Mouse (Mus musculus) stomach, embryonic 14.5 days (tissue): Measurements from ENCODE around the gene Atad1. TPM values are rescaled to one million over a fixed set of nuclear protein-coding genes. Genes with fewer than 3 reads are reported as not detected.

Source experiments
- ATAC-seq: fragments of 200-750 bp; cut with Nextera tagmentation; 2 replicates; pipeline ENCODE4 v1.8.0; 2017; ENCODE audit warnings: low read depth, moderate TSS enrichment; ENCODE audit not compliant: insufficient number of reproducible peaks, insufficient read depth, low FRiP score
- H3K27ac ChIP-seq: fragments of 300-500 bp; sonication (generic); 2 replicates; pipeline ENCODE4 v1.5.1; 2014; ENCODE audit warnings: mild to moderate bottlenecking, low read length, moderate library complexity, mixed read lengths
- H3K27me3 ChIP-seq: fragments of 300-500 bp; sonication (generic); 2 replicates; pipeline ENCODE4 v1.6.1; 2014; ENCODE audit warnings: low read length, control low read depth, mixed read lengths; ENCODE audit not compliant: control insufficient read depth, insufficient read depth
- H3K36me3 ChIP-seq: fragments of 300-500 bp; sonication (generic); 2 replicates; pipeline ENCODE4 v1.6.1; 2014; ENCODE audit warnings: mild to moderate bottlenecking, control low read depth, low read length, moderate library complexity, mixed read lengths; ENCODE audit not compliant: control insufficient read depth, insufficient read depth
- H3K4me1 ChIP-seq: fragments of 300-500 bp; sonication (generic); 2 replicates; pipeline ENCODE4 v1.6.1; 2014; ENCODE audit warnings: low read length, control low read depth, mixed read lengths; ENCODE audit not compliant: control insufficient read depth, insufficient read depth
- H3K4me2 ChIP-seq: fragments of 300-500 bp; sonication (generic); replicated peaks from 2 replicates; pipeline ENCODE4 v1.6.1; 2014; ENCODE audit warnings: low read depth, low read length, control low read depth
- H3K4me3 ChIP-seq: fragments of 300-500 bp; sonication (generic); 2 replicates; pipeline ENCODE4 v1.5.1; 2014; ENCODE audit warnings: low read depth, low read length, control low read depth
- H3K9ac ChIP-seq: fragments of 300-500 bp; sonication (generic); replicated peaks from 2 replicates; pipeline ENCODE4 v1.6.1; 2014; ENCODE audit warnings: low read depth, mild to moderate bottlenecking, control low read depth, low read length, moderate library complexity, mixed read lengths
- H3K9me3 ChIP-seq: fragments of 300-500 bp; sonication (generic); 2 replicates; pipeline ENCODE4 v1.6.1; 2016; ENCODE audit warnings: low read depth, low read length, control low read depth; ENCODE audit not compliant: control insufficient read depth
- WGBS: fragments of 180-500 bp; shearing (Covaris S2); extraction: QIAGEN DNeasy Blood & Tissue Kit; methylation state at CpG from one replicate; pipeline ENCODE4 v1.1.7; 2014; 5-methylcytosine and 5-hydroxymethylcytosine counted together
- polyA plus RNA-seq: library from polyadenylated mRNA; unstranded; fragments of >200 nt; fragmentation: Nextera tagmentation; extraction: Ambion mirVana; gene quantifications from 2 replicates; pipeline ENCODE4 v1.2.1, GENCODE M21; 2014

The Atad1 gene
- polyA plus RNA-seq, 1 experiment from 2014 or later, result 78.1 TPM

GRCm38 (mm10) chr19:32755104-32755791 is 15.7 kb upstream of the Atad1 start:
- no peaks in the 10 kb centered on the region for H3K9me3 ChIP-seq
- H3K27me3 ChIP-seq, result no peaks in the 10 kb centered on the region
- H3K27ac ChIP-seq, result peak overlapping the region; percentile 94; the same call in 1 of the 2 replicates
- no peaks in the 10 kb centered on the region for H3K36me3 ChIP-seq
- peak overlapping the region; percentile 87 for H3K4me2 ChIP-seq
- 6% methylated on average over 12 of the region's 12 CpGs for WGBS
- peak overlapping the region; percentile 99 for H3K4me3 ChIP-seq
- ATAC-seq, result no peak
- peaks cover 3% of the 10 kb centered on the region; the same call in 1 of the 2 replicates for H3K4me1 ChIP-seq
- peak overlapping the region; percentile 64; the same call in 1 of the 2 replicates for H3K9ac ChIP-seq

DNA sequence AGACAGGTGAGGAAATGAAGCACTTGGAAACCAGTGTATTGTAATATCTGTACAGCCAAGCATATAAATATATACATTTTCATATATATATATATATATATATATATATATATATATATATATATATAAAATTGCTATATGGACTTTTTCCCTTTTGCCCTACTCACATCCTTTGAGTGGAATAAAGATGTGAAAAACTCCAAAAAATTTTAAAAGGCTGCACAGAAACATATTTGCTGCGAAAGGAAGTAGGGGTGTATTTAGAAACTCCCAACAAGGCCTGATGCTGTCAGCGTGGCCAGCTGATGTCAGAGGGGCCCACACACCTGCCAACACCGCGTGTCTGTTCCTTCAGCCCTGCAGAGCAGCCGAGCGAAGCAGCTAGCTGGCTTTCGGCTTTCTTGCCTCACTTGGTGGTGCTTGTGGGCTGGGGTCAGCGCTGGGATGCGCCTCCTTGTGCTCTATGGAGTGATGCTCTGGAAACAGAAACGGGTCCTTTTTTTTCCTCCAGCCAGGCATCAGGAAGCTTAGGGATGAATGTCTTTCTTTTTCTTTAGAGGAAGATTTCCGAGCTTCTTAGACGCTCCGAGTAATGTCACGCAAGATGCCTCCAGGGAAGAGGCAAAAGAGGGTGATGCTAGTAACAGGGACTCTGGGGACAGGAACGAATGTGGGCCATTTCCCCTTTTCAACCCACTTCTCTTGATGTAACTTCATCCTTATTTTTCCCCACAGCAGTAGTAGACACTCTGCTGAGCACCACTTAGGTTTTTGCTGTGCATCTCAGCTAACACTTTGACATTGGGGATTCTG is 14.8 kb upstream of the Atad1 start:
- Histone ChIP-seq H3K36me3 (no peaks in the 10 kb centered on the region), H3K9ac (no peak overlapping the region), H3K4me3 (no peak overlapping the region), H3K4me1 (peaks cover 3% of the 10 kb centered on the region; the same call in 1 of the 2 replicates), H3K27ac (no peak overlapping the region), H3K9me3 (no peaks in the 10 kb centered on the region), H3K4me2 (no peak overlapping the region), H3K27me3 (no peaks in the 10 kb centered on the region)
- WGBS, result 35% methylated on average over 15 of the region's 15 CpGs
- ATAC-seq, result no peak

GRCm38 (mm10) chr19:32753386-32753785 is 13.8 kb upstream of the Atad1 start:
- no peak for ATAC-seq
- H3K36me3 ChIP-seq, result no peaks in the 10 kb centered on the region
- no peaks in the 10 kb centered on the region for H3K27me3 ChIP-seq
- H3K27ac ChIP-seq, result no peak overlapping the region
- no peak overlapping the region for H3K4me2 ChIP-seq
- H3K9ac ChIP-seq, result no peak overlapping the region
- H3K4me3 ChIP-seq, result no peak overlapping the region
- H3K4me1 ChIP-seq, result peaks cover 3% of the 10 kb centered on the region; the same call in 1 of the 2 replicates
- WGBS, result 88% methylated on average over 3 of the region's 3 CpGs
- no peaks in the 10 kb centered on the region for H3K9me3 ChIP-seq

- no peaks in the 10 kb centered on the region for H3K36me3 ChIP-seq
- no peak overlapping the region for H3K9ac ChIP-seq
- no peaks in the 10 kb centered on the region for H3K27me3 ChIP-seq
- no peaks in the 10 kb centered on the region for H3K9me3 ChIP-seq
- peaks cover 3% of the 10 kb centered on the region; the same call in 1 of the 2 replicates for H3K4me1 ChIP-seq
- no peak overlapping the region for H3K4me2 ChIP-seq
- no peak overlapping the region for H3K4me3 ChIP-seq
- no peak for ATAC-seq
- WGBS, result 91% methylated on average over 6 of the region's 6 CpGs
- H3K27ac ChIP-seq, result no peak overlapping the region
Observed at GRCm38 (mm10) chr19:32752357-32752756, 12.8 kb upstream of the Atad1 start.

DNA sequence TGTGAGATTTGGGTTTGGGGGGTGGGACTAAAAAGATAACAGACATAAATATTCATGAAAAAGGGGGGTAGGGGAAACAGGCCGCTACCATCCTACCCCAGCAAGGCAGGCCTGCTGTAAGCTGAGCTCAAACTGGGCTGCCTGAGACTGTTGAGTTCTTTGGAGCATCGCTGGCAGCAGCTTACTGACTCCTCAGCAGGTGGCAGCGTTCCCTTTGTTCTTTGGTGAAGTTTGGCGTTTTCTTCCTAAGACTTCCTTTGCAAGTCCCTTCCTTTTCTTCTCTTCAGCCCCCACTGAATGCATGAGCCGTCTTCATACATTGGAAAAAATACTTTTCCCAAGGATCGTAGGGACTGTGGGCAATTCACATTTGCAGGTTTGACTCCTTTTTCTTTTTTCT is 9.8 kb upstream of the Atad1 start:
- Histone ChIP-seq H3K27me3 (no peaks in the 10 kb centered on the region), H3K4me2 (no peak overlapping the region), H3K9me3 (no peaks in the 10 kb centered on the region), H3K9ac (no peak overlapping the region), H3K4me3 (no peak overlapping the region), H3K27ac (no peak overlapping the region), H3K4me1 (no peaks in the 10 kb centered on the region), H3K36me3 (no peaks in the 10 kb centered on the region)
- ATAC-seq, result no peak
- 26% methylated on average over 6 of the region's 6 CpGs for WGBS

DNA sequence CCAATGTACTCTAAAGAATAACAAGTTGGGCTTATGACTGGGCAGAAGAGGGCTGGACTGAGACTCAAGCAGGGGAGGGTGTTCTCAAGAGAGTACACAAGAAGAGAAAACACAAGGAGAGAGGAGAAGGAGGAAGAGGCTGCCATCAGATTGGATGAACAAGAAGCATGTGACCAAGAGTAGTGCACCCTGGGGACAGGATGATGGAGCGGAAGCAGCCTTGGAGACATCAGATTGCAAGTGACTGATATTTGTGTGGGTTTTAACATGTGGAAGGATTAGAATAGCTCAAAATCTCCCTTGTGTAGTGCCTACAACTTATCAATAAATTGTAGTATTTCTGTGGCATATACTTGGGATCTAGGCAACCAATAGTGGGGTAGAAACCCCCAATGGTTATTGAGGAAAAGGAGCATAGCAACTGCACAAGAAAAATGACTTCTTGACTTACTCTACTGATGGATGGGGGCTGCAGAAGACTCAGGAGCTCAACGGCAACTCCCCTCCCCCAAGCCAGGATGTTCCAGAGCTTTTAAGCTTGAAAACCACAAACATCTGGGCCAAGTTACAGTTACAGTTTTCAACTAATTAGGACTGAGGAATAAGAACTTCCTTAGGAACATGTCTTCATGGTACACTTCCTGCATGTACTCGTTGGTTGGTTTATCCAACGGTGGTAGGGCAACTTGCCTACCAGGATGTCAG is 1.2 kb upstream of the Atad1 start:
- no peaks in the 10 kb centered on the region for H3K27me3 ChIP-seq
- H3K9me3 ChIP-seq, result no peaks in the 10 kb centered on the region
- H3K4me1 ChIP-seq, result no peaks in the 10 kb centered on the region
- H3K4me3 ChIP-seq, result no peak overlapping the region
- ATAC-seq, result no peak
- no peaks in the 10 kb centered on the region for H3K36me3 ChIP-seq
- no peak overlapping the region for H3K4me2 ChIP-seq
- WGBS, result 84% methylated on average over 4 of the region's 4 CpGs
- H3K27ac ChIP-seq, result no peak overlapping the region
- no peak overlapping the region for H3K9ac ChIP-seq

- H3K4me3 ChIP-seq, result no peak overlapping the region
- WGBS, result 88% methylated on average over 7 of the region's 7 CpGs
- H3K27ac ChIP-seq, result no peak overlapping the region
- H3K9ac ChIP-seq, result no peak overlapping the region
- no peak for ATAC-seq
- no peaks in the 10 kb centered on the region for H3K9me3 ChIP-seq
- no peaks in the 10 kb centered on the region for H3K4me1 ChIP-seq
- H3K27me3 ChIP-seq, result no peaks in the 10 kb centered on the region
- no peaks in the 10 kb centered on the region for H3K36me3 ChIP-seq
- no peak overlapping the region for H3K4me2 ChIP-seq
Observed at GRCm38 (mm10) chr19:32737844-32738243, 1.7 kb downstream of the Atad1 start.

GRCm38 (mm10) chr19:32732922-32733321 is 6.7 kb downstream of the Atad1 start:
- ATAC-seq, result no peak
- H3K27ac ChIP-seq, result no peak overlapping the region

More at GRCm38 (mm10) chr19:32732922-32733321, 6.7 kb downstream of the Atad1 start:
- Histone ChIP-seq H3K36me3 (no peaks in the 10 kb centered on the region), H3K27me3 (no peaks in the 10 kb centered on the region), H3K9ac (no peak overlapping the region), H3K4me2 (no peak overlapping the region), H3K9me3 (no peaks in the 10 kb centered on the region), H3K4me3 (no peak overlapping the region), H3K4me1 (no peaks in the 10 kb centered on the region)
